Mouse (Mus musculus) brain, adult 2 months (tissue): Measurements from ENCODE around the gene Atp2a3.

Source experiments
- DNase-seq: peaks from one replicate; pipeline ENCODE4 v3.0.0; 2011; ENCODE audit warnings: low read depth, low spot score

Atp2a3 gene

DNA sequence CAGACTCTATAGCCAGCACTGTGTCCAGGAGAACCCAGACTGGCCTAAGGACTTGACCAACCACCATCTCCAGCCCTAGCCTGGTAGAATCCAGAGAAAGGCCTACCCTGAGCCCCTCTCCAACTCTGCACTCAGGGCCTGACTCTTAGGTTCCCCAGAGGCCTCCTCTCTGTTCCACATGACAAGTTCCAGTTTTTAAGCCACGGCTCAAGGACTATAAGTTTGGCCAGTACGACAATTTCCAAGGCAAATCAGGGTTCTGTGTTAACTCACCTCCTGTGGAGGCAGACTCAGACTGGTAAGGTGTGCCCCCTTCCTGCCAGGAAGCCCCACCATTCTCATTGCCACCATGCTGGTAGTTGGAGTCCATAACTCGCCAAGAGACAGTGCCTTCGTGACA, 6.8 kb upstream of the Atp2a3 start:
- DNase-seq = no peak

DNA sequence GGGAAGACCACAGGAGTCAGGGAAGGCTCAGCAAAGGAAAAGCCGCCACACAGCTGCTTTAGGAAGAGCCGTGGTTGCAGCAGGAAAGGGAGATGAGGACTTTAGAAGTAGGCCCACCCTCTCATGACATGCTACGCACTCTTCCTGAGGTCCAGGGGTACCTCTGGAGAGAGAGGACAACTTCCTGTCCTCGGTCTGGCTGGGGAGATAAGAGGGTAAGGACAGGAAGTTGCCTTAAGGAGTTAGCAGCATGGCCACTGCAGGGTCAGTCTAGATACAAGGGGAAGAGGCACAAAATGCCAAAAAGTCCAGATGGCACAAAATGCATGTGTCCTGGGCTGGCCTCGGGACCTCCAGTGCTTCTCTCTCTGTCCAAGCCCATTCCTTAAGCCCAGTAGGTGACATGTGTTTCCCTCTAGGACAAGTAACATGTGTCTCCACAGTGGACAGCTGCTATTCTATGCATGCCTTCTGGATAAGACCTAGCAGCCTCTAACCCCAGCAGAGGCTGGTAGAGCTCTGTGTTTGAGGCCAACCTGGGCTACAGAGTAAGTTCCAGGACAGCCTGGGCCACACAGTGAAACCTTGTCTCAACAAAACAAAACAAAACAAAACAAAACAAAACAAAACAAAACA, 5.5 kb upstream of the Atp2a3 start:
- DNase-seq = no peak

DNA sequence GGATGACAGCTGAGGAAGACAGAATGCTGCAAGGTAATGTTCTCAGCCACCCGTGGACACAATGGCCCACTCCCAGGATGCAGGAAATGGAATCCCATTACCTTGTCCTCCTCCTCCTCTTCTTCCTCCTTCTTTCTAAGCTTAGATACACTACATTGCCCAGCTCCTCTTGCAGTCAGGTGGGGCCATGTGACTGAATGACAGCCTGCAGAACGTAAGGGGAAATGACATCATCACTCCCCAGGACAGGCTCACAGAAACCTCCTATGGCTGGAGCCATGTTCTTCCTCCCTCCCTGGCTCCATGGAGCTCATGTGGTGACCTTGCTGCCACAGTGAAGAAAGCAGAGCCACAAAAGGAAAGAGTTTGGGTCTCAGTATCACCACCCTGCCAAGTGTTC, 3.7 kb upstream of the Atp2a3 start:
- DNase-seq = no peak

DNA sequence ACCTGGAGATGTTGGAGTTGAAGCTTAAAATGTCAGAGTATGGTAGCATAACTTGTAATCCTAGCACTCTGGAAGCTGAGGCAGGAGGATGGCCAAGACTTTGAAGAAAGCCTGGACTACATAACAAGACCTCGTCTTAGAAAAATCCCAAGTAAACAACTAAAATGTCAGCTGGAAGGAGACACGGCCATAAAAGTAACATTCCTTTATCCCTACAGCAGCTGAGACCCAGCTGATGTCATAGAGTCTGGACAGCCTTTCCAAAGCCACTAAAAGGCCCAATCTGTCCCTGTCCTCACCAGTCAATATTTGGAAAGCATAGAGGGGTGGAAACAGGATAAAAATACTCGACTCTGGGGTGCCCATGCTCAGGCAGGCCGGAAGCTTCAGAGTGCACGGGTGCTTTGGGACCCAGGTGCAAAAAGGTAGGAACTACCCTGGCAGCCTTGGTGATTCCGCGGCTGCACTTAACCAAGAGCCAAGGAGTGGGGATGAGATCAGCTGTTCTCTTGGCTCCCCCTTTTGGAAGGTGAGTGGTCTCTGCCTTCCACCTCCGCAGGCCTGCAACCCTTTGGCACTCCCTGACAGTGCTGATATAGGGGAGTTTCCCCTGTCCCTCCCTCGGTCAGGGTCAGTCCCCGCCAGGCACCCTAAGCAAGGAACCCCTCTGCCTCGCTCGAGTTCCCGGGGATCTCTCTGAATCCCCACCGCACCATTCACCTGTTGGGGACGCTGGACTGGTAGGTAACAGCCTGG, 867 bp upstream of the Atp2a3 start:
- DNase-seq = no peak

DNA sequence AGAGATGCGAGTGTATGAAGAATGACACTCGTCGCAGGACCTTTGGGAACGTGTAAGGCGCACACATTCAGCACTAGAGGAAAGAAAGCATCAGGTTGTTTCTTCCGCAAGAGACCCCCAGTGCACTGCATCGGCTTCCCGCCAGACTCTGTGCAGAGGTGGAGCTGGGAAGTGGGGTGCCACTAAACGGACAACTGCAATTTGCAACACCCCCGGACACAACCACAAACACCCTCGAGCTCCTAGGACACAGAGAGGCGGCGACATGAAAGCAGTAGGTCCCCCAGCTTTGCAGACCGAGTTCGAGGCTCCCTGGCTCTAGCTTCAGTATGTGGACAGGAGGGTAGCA, 272 bp upstream of the Atp2a3 start:
- no peak for DNase-seq

DNA sequence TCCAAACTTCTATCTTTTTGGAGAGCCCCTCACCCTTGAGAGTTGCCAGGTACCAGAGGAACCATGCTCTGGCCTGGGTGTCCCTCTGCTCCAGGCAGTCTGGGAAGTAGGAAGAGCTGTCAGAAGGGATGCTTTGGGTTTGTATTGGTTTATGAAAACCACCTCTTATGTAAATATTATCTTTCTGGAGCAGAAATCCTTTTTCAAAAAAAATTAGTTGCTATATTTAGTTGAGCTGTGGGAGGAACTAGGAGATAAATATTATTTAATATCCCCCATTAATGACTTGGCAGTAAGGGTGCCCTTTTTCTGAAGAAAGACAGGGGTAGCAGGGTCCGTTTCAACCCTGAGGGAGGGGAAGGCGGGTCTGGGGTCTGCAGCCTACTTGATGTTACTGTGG, 1.4 kb downstream of the Atp2a3 start:
- DNase-seq = no peak

DNA sequence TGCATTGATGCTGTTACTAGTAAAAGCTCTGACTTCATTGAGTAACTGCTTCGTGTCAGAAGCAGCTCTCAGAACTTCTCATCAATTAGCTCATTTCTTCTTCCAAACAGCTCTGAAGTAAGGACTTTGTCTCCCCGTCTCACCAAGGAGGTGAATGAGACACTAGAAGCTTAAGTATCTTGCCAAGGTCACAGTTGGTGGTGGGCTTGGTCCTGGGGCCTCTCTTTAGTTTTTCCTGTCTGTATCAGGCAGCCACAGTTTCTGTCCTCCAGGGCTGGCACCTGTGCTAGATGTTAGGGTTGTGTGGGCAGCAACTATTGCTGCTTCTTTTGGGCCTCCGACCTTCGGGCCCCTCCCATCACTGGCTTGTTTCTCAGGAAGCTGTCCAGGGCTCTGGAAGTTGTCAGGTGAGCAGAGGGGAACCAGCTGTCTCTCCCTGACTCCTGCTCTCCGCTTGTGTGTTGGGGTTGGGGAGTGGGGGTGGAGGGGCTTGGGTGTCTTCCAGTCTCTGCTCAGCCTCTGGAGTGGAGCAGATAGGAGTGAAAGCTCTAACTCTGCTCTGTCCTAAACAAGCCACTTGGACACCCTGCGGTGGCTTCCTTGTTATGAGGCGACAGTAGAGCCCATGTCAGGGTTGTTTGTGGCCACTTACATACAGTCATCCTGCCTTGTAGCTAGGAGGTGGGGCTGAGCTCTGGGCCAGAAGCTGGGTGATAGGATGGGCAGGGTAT, 2.3 kb downstream of the Atp2a3 start:
- DNase-seq = no peak

DNA sequence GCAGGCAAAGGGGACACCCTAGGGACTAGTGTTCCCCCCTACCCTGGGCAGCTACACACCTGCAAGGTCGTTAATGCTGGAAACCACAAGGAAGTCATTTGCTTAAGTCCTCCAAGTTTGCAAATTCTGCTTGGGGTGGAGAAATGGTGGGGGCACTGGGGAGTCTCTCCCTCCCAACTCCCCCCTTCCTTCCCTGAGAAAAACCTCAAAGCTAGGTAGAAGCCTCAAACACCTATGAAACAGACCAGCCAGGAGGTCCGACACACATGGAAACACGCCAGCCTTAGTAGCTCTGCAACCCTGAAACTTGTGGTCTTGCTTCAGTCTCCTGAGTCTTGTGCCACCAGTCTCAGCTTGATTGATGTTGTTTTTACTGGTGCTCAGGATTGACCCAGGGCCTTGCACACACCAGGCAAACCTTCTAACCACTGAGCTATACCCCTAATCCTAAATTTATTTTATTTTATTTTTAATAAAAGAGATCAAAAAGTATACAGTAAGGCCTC, 2.9 kb downstream of the Atp2a3 start:
- DNase-seq = no peak

DNA sequence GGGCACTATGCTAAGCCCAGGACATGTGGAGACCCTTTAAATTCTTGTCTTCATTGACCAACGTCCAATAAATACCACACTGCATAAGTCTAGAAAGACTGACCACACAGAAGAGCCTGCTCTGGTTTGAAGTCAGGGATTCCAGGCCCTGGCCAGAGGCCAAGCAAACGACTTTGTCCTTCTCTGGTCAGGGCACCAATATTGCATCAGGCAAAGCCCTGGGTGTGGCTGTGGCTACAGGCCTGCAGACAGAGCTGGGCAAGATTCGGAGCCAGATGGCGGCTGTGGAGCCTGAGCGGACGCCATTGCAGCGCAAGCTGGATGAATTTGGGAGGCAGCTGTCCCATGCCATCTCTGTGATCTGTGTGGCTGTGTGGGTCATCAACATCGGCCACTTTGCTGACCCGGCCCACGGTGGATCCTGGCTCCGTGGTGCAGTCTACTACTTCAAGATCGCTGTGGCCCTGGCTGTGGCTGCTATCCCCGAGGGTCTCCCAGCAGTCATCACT, 14.1 kb downstream of the Atp2a3 start:
- DNase-seq = no peak

DNA sequence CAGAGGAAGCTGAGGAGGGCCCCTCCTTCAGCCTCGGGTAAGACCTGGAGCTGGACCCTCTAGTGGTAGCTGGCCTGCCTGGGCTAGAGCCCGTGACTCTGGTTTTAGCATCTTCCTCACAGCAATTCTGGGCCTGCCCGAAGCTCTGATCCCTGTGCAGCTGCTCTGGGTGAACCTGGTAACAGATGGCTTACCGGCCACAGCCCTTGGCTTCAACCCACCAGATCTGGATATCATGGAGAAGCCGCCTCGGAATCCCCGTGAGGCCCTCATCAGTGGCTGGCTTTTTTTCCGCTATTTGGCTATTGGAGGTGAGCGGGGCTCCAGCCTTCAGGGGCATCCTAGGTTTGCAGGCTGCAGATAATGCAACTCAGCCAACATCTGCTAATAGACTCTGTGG, 21.5 kb downstream of the Atp2a3 start:
- DNase-seq = no peak

DNA sequence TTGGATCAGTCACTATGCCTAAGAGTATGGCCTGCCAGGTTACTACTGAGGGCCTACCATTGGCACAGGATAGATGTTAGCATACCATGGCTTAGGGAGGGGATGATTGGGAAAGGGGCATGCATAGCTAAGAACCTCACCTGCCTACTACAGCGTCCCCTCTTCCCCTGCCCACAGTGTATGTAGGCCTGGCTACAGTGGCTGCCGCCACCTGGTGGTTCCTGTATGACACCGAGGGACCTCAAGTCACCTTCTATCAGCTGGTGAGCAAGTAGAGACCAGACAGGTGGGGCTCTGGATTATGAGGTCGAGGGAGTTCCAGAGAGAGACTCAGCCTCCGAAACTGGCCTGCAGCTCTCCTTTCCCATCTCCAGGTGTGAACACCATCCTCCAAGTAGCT, 22.3 kb downstream of the Atp2a3 start:
- DNase-seq = no peak

DNA sequence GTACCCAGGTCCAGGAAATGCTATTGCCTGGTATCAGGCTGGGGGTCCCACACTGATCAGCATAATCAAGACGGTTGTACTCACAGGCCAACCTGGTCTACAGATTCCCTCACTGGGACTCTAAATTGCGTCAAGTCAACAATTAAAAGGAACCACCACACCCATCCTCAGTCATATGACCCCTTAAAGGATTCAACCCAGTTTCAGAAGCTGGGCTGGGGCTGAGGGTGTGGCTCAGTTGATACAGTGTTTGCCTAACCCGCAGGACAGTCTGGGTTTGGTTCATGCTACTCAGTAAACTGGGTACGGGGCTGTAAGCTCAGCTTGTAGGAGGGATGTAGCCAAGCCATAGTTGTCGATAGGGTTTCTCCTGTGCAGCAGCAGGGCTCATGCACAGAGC, 25.8 kb downstream of the Atp2a3 start:
- no peak for DNase-seq

DNA sequence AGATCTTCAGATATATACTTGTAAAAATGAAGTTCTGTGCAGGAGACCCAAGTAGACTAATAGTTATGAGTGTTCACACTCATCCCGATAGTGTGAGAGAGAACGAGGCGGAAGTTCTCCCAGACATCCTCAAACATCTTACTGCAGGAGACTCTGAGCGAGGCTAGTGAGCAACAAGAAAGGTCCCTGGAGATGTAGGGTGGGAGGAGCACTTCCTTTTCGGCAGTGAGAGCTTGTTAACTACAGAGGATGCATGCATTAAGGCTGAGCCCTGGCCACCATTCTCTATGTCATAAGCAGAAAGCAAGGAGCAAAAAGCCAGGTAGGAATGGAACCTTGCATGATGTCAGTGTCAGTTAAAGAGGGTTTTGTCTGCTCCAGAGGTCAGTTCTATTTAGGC, 26.3 kb downstream of the Atp2a3 start:
- DNase-seq = no peak

DNA sequence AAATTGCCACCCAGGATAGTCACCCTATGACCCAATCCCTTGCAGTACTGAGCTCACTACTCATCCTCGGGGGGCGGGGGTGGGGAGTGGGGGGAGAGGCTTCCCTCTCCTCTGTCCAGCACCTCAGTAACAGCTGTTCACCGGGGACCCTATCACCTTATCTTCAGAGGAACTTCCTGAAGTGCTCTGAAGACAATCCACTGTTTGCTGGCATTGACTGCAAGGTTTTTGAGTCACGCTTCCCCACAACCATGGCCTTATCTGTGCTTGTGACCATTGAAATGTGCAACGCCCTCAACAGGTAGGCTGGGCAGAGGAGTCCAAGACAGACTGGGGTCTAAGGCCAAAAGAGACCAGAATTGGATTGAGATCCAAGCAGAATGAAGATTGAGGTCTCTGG, 26.8 kb downstream of the Atp2a3 start:
- no peak for DNase-seq

DNA sequence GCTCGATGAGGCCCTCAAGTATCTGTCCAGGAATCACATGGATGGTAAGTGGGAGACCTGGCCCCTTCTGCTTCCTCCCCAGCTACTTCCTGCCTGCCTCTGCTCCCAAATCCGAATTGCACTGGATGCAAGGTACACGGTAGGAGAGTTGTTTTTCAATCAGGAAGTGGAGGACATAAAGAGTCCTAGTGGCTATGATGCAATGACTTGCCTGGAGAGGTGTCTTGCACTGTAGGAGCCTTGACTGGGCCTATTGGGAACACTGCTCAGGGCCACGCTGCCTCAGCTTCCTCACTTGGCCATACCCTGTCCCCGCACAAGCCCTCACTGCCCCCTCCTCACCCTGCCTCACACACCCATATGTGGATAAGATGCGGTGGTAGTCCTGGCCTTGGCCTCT, 28.1 kb downstream of the Atp2a3 start:
- no peak for DNase-seq

DNA sequence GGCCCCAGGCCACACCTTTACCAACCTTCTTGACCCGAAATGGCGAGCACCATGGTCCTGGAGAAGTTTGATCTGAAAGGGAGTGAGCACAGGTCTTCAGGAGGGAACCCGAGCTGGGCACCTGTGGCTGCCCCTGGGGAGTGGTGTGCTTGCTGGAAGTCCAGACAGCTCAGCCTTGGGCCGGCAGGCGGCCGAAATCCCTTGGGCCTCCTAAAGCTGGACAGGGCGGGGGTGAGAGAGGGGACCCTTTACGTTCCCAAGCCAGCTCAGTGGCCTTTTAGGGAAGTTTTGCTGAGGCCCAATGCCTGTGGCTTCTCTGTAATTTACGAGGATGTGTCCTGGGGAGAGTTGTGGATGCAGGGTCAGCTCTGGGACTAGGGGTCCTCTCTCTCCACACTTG, 29.7 kb downstream of the Atp2a3 start:
- no peak for DNase-seq

DNA sequence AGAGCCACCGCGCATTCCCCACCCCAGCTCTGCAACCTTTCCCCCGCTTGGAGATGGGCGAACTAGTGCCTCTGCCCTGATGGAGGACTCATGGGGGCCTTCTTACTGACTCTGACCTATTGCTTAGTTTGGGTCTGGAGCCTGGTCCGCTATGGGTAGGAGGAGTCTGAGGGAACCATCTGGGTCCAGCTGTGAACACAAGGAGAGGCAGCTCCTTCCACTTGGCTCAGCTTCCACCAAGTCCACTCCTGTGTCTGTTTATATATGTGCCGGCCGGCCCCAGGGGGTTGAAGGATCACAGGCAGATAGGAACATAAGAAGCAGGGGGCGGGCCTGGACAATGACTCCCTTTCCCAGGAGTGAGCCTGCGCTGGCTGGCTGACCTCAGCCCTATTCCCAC, 31.0 kb downstream of the Atp2a3 start:
- no peak for DNase-seq

DNA sequence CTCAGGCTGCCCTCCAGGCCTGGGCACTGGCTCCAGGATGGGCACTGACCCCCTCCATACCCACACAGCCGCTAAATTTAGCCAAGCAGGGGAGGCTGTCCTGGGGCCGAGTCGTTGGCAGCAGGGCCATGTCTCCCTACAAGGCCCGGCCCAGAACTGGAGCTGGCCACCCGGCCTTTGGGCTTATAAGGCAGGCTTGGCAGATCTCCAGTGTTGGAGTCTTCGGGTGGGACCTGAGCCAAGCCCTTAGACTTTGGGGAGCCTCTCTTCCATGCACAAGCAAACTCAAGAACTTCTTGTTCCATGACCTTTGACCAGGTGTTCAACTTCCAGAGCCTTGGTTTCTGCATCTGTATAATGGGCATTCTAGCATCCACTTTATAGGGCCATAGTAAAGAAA, 35.4 kb downstream of the Atp2a3 start:
- DNase-seq = no peak

DNA sequence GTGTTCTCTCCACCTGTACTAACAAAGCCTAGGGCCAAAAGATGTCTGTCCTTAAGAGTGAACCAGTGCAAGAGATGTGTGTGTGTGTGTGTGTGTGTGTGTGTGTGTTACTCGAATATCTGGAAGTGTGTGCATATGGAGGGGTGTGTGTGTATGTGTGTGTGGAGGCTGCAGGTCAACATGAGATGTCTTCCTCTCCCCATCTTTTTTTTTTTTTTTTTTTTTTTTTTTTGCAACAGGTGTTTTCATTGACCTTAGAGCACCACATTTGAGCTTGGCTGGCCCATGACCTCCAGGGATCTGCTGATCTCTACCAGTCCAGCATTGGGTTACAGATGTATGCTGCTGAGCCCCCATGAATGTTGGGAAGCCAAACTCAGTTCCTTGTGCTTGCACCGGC, 35.8 kb downstream of the Atp2a3 start:
- DNase-seq = no peak

DNA sequence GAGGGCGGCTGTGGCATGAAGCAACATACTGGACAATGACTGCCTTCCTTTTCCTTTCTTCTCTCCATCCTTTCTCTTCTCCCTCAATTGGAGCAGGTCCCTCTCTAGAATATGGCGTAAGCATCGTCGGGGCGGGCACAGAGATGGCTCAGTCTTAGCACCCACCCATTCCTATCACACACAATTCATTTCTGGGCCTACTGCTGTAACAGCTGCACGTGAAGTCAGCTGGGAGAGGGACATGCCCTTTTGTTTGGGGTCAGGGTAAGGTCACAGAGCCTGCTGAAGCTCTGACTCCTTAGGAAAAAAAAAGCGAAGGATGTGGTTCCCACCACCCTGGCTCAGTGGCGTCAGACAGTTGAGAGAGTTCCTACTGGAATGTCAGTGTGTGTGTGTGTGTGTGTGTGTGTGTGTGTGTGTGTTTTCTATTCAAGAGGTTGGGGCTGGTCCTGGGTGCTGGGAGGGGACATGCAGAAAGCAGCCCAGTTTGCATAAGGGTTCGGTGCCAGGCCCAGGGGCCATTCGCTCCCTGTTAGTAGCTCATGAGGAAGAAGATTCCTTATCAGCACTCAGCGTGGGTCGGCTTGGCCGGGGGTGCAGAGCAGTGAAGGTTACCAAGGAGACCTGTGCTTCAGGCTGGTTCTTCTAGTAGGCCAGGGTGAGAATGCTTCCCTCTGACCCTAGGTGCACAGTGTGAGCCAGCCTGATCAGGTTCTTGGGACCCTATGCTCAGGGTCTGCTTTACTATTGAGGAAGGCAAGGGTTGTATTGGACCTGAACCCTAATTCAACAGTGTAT, 36.8 kb downstream of the Atp2a3 start:
- no peak for DNase-seq

DNA sequence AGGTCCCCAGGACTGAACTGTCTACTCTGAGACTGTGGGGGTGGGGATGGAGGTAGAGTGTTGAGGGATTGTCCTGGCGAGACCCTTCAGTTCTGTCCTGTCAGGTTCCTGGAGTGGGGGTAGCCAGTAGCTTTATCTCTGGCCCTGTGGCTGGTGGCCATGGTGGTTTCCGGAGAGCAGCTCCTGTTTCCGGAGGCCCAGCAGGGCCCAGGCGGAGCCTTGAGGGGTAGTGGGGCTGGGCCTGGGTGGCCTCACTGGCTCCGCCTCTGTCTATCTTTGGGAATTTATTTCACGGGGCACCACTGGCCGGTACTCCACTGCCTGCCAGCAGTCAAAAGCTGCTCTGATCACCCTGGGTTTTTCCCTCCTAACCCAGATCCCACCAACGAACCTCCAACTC, 37.8 kb downstream of the Atp2a3 start, which contains the start of gene P2rx1:
Gene P2rx1, plus strand, starts transcription at position 333 of the 400 bp plus-strand sequence.
- no peak for DNase-seq

DNA sequence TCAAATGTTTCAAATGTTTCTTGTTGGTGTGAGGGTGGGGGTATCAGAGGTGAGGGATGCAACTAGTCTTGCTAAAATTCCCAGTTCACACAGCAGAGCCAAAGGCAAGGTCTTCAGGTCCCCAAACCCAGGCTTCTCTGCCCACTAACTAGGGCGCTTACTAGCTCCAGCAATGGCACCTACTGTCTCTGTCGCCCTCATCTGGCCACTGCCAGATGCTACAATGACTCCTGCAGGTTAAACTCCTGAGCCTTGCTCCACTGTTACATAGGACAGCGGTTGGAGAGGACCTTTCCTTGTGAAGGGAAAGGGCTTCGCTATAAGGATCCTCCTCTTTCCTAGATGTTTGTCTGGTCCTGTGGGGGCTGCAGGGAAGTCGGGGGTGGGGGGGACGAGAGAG, 40.1 kb downstream of the Atp2a3 start:
- peak; percentile 76 for DNase-seq
